12 mouse cellular contexts compared by ENCODE assay signal in genomic region chr15:6260741-6261430, GRCm38 (mm10). TPM values are rescaled to one million over a fixed set of nuclear protein-coding genes. Genes with fewer than 3 reads are reported as not detected.
DNase-seq lines count a peak whose midpoint lies in the region; ATAC-seq and TF ChIP-seq lines count a peak whose summit lies in the region.
"Had no signal": no experiment of that assay in that cellular context is flagged by ENCODE, and none has a peak within 500 bp of the region (broad histone marks: within the 10 kb centered on the region; RNA-seq: fewer than 3 reads in every experiment).

No protein-coding gene starts in this region.

- H3K9me3 ChIP-seq in embryonic facial prominence, embryonic 15.5 days (replicated peaks): no peaks in the 10 kb centered on the region
- no peaks in the 10 kb centered on the region for H3K9me3 ChIP-seq in kidney, postnatal 0 days (replicated peaks; ENCODE audit: low read length)
- H3K9me3 ChIP-seq in midbrain, embryonic 10.5 days (replicated peaks): no peaks in the 10 kb centered on the region
- H3K9me3 ChIP-seq in midbrain, embryonic 13.5 days: no peaks in the 10 kb centered on the region

- TF ChIP-seq POLR2A in bone marrow macrophage, adult 2 months (IDR thresholded peaks at IDR 0.05; ENCODE audit: borderline replicate concordance, low read depth, low read length): no peak

- 73% methylated on average over 6 of the region's 6 CpGs for WGBS in embryonic facial prominence, embryonic 15.5 days
- 58% methylated on average over 6 of the region's 6 CpGs for WGBS in kidney, postnatal 0 days
- WGBS in midbrain, embryonic 10.5 days: 84% methylated on average over 6 of the region's 6 CpGs
- 86% methylated on average over 6 of the region's 6 CpGs for WGBS in midbrain, embryonic 13.5 days

- TF ChIP-seq CTCF in bone marrow macrophage, adult 2 months (IDR thresholded peaks at IDR 0.05; ENCODE audit: low read depth, low read length): no peak
- no peak for TF ChIP-seq CTCF in kidney, postnatal 0 days (IDR thresholded peaks at IDR 0.05; ENCODE audit: low read depth)

- no peak for ATAC-seq in embryonic facial prominence, embryonic 15.5 days (ENCODE audit: insufficient number of reproducible peaks, low FRiP score, low TSS enrichment, low read depth)
- peak; percentile 59 for ATAC-seq in kidney, postnatal 0 days (replicated peaks; ENCODE audit: low FRiP score, low read depth)
- no peak for ATAC-seq in midbrain, embryonic 13.5 days

- no peak overlapping the region for H3K4me2 ChIP-seq in embryonic facial prominence, embryonic 15.5 days (replicated peaks)
- H3K4me2 ChIP-seq in kidney, postnatal 0 days (ENCODE audit: low read length): no peak overlapping the region
- no peak overlapping the region for H3K4me2 ChIP-seq in midbrain, embryonic 13.5 days (replicated peaks)

- 0 out of 2 replicates have a peak overlapping the region, but pooled peaks have one; percentile 7 for H3K4me3 ChIP-seq in bone marrow macrophage, adult 2 months (ENCODE audit: insufficient read depth, low read length)
- H3K4me3 ChIP-seq in embryonic facial prominence, embryonic 15.5 days (replicated peaks): no peak overlapping the region
- H3K4me3 ChIP-seq in kidney, postnatal 0 days (replicated peaks; ENCODE audit: low read depth, low read length): no peak overlapping the region
- H3K4me3 ChIP-seq in midbrain, embryonic 10.5 days: no peak overlapping the region
- no peak overlapping the region for H3K4me3 ChIP-seq in midbrain, embryonic 13.5 days (replicated peaks)

- H3K27me3 ChIP-seq in embryonic facial prominence, embryonic 15.5 days: no peaks in the 10 kb centered on the region
- H3K27me3 ChIP-seq in kidney, postnatal 0 days (ENCODE audit: insufficient read depth, low read length): no peaks in the 10 kb centered on the region
- no peaks in the 10 kb centered on the region for H3K27me3 ChIP-seq in midbrain, embryonic 10.5 days (ENCODE audit: low read depth, poor library complexity, severe bottlenecking)
- H3K27me3 ChIP-seq in midbrain, embryonic 13.5 days: no peaks in the 10 kb centered on the region
- H3K27me3 ChIP-seq: CH12.LX had no signal

- H3K36me3 ChIP-seq in embryonic facial prominence, embryonic 15.5 days: no peaks in the 10 kb centered on the region
- H3K36me3 ChIP-seq in kidney, postnatal 0 days (ENCODE audit: insufficient read depth, low read length): no peaks in the 10 kb centered on the region
- H3K36me3 ChIP-seq in midbrain, embryonic 10.5 days: no peaks in the 10 kb centered on the region
- H3K36me3 ChIP-seq in midbrain, embryonic 13.5 days: no peaks in the 10 kb centered on the region

- H3K27ac ChIP-seq in bone marrow macrophage, adult 2 months (ENCODE audit: insufficient read depth, low read depth, low read length): peak overlapping the region; percentile 98
- 0 out of 2 replicates have a peak overlapping the region, but pooled peaks have one; percentile 4 for H3K27ac ChIP-seq in embryonic facial prominence, embryonic 15.5 days (replicated peaks)
- H3K27ac ChIP-seq in kidney, postnatal 0 days: peak overlapping the region; percentile 83
- H3K27ac ChIP-seq in midbrain, embryonic 10.5 days (replicated peaks): no peak overlapping the region
- H3K27ac ChIP-seq in midbrain, embryonic 13.5 days: no peak overlapping the region

- no peak overlapping the region for H3K9ac ChIP-seq in embryonic facial prominence, embryonic 15.5 days
- no peak overlapping the region for H3K9ac ChIP-seq in kidney, postnatal 0 days (ENCODE audit: low read depth, low read length)
- H3K9ac ChIP-seq in midbrain, embryonic 13.5 days (replicated peaks): no peak overlapping the region

- peaks cover 28% of the 10 kb centered on the region for H3K4me1 ChIP-seq in bone marrow macrophage, adult 2 months (ENCODE audit: control insufficient read depth, insufficient read depth, low read length)
- H3K4me1 ChIP-seq in embryonic facial prominence, embryonic 15.5 days: no peaks in the 10 kb centered on the region
- H3K4me1 ChIP-seq in kidney, postnatal 0 days (replicated peaks; ENCODE audit: insufficient read depth, low read length): 0 out of 2 replicates have a peak, but pooled peaks cover 4% of the 10 kb centered on the region
- H3K4me1 ChIP-seq in midbrain, embryonic 10.5 days: peaks cover 8% of the 10 kb centered on the region; the same call in 1 of the 2 replicates
- no peaks in the 10 kb centered on the region for H3K4me1 ChIP-seq in midbrain, embryonic 13.5 days (replicated peaks)

- DNase-seq in kidney, adult 9 months: peak; percentile 60
- DNase-seq in kidney, postnatal 10 days: no peak
- DNase-seq in kidney, postnatal 0 days (ENCODE audit: low spot score): no peak
- DNase-seq in midbrain, embryonic 10.5 days (ENCODE audit: low spot score): no peak
- no peak for DNase-seq in frontal cortex, adult 2 months (ENCODE audit: extremely low spot score in 1 of 2, low spot score in 1 of 2)
- DNase-seq: cerebellum, postnatal 14 days; gastrocnemius, postnatal 25 days; right cerebral cortex, postnatal 14 days had no signal

RNA-seq across cellular contexts. Expression of gene Dab2, which starts 38.7 kb away (rescaled TPM):
- polyA plus RNA-seq in bone marrow macrophage, adult 2 months (2012; ENCODE audit: insufficient read depth, insufficient read length, missing spikeins): 517 and 550 TPM in 2 replicates
- polyA plus RNA-seq in embryonic facial prominence, embryonic 15.5 days (2015; fragmentation: Nextera tagmentation; extraction: Ambion mirVana): 65.6 and 81.5 TPM in 2 replicates
- polyA plus RNA-seq in kidney, postnatal 0 days (2015; fragmentation: Nextera tagmentation; extraction: Ambion mirVana): 94.5 and 106 TPM in 2 replicates
- polyA plus RNA-seq in midbrain, embryonic 10.5 days (2016; fragmentation: Nextera tagmentation; extraction: Ambion mirVana): 37.8 and 53.4 TPM in 2 replicates
- polyA plus RNA-seq in midbrain, embryonic 13.5 days (2015; fragmentation: Nextera tagmentation; extraction: Ambion mirVana): 20.0 and 20.5 TPM in 2 replicates
- polyA plus RNA-seq in frontal cortex, adult 2 months (2012; rRNA removed): 12.1 and 15.7 TPM in 2 replicates

Comparison
In these comparisons a context has a peak if more than half of its experiments do, and no peak if none do; other contexts are left out.
1. H3K27ac ChIP-seq: peak in bone marrow macrophage, adult 2 months (single experiment), embryonic facial prominence, embryonic 15.5 days (single experiment) and kidney, postnatal 0 days (single experiment); none in midbrain, embryonic 10.5 days (single experiment) and midbrain, embryonic 13.5 days (single experiment).